Mouse (Mus musculus) right cerebral cortex, postnatal 25 days (tissue): ENCODE data around the gene Supt4a.

Source experiments
- DNase-seq: peaks from one replicate; pipeline ENCODE4 v3.0.0; 2022

The Supt4a gene

GRCm38 (mm10) chr11:87725964-87726562 lies 11.3 kb upstream of the Supt4a start:
- DNase-seq: no peak

- no peak for DNase-seq
Measured at GRCm38 (mm10) chr11:87727021-87727420, 10.3 kb upstream of the Supt4a start.

GRCm38 (mm10) chr11:87727471-87727870 lies 9.9 kb upstream of the Supt4a start:
- DNase-seq: no peak

- no peak for DNase-seq
Measured at GRCm38 (mm10) chr11:87728850-87729592, 8.3 kb upstream of the Supt4a start.

GRCm38 (mm10) chr11:87729593-87730185 lies 7.7 kb upstream of the Supt4a start:
- no peak for DNase-seq

- no peak for DNase-seq
Measured at GRCm38 (mm10) chr11:87730652-87731310, 6.6 kb upstream of the Supt4a start.

GRCm38 (mm10) chr11:87734346-87734745 lies 3.0 kb upstream of the Supt4a start:
- no peak for DNase-seq

GRCm38 (mm10) chr11:87735691-87736090 lies 1.7 kb upstream of the Supt4a start:
- no peak for DNase-seq

GRCm38 (mm10) chr11:87736647-87737134 lies 661 bp upstream of the Supt4a start:
- peak; percentile 23 for DNase-seq

- DNase-seq: no peak
Measured at GRCm38 (mm10) chr11:87743691-87744090, 6.3 kb downstream of the Supt4a start.

GRCm38 (mm10) chr11:87744964-87745363 lies 7.6 kb downstream of the Supt4a start:
- DNase-seq: no peak

- no peak for DNase-seq
Measured at GRCm38 (mm10) chr11:87745632-87746555, 8.5 kb downstream of the Supt4a start.

- no peak for DNase-seq
Measured at GRCm38 (mm10) chr11:87747312-87747711, 10.0 kb downstream of the Supt4a start.

GRCm38 (mm10) chr11:87747716-87748115 lies 10.4 kb downstream of the Supt4a start:
- no peak for DNase-seq

- DNase-seq: no peak
Measured at GRCm38 (mm10) chr11:87748132-87749119, 11.1 kb downstream of the Supt4a start.

GRCm38 (mm10) chr11:87749192-87750042 lies 12.1 kb downstream of the Supt4a start:
- DNase-seq: no peak

- DNase-seq: no peak
Measured at GRCm38 (mm10) chr11:87750043-87750421, 12.7 kb downstream of the Supt4a start.

GRCm38 (mm10) chr11:87750521-87750920 lies 13.2 kb downstream of the Supt4a start:
- no peak for DNase-seq

- no peak for DNase-seq
Measured at GRCm38 (mm10) chr11:87751031-87751430, 13.7 kb downstream of the Supt4a start.

- DNase-seq: no peak
Measured at GRCm38 (mm10) chr11:87751491-87751966, 14.2 kb downstream of the Supt4a start.
